Mouse (Mus musculus): ENCODE data around the gene Hist1h2bb.
"Not testable (repeated sequence)": the region's sequence is repeated elsewhere in the genome, so short reads cannot be mapped to it uniquely, and the experiment has no call there.

The Hist1h2bb gene

GRCm38 (mm10) chr13:23746201-23747080 lies at the start of gene Hist1h2bb:
Hist1h2bb (plus strand) TSS chr13:23746734.
- DNase-seq = peak; percentile 73

DNA sequence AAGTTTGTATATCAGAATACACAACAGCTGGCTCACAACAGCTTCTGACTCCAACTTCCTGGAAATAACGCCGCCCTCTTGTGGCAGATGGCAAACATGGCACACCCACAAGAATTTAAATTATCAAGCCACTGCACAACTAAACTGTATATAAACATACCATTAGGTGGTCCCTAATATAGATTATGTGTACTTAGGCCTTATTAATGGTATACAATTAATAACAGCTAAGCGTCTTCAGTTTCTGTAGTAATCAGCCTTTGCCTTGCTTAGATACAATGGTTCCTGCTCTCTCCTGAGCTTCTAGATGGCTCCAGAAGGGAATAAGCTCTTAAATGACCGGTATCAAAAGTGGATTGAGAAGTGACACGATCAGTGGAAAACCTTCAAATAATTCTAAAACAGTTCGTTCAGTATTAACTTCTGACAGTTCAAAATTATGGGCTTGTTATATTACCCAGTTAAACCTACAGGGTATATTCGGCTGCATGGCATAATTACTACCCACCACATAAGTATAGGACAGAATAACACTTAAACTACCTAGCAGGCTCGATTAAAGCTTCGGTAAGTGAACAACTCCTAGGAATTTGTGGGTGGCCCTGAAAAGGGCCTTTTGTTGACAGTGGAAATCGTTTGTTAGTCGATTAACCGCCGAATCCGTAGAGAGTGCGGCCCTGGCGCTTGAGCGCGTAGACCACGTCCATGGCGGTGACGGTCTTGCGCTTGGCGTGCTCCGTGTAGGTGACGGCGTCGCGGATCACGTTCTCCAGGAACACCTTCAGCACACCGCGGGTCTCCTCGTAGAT lies 48.8 kb upstream of the Hist1h2bb start:
- peak; percentile 76 for DNase-seq

GRCm38 (mm10) chr13:23698300-23698693 lies 48.2 kb upstream of the Hist1h2bb start, which contains the start of gene Hist1h4c:
Hist1h4c (minus strand) TSS chr13:23698454.
- DNase-seq = peak; percentile 99

- DNase-seq = no peak
Measured at GRCm38 (mm10) chr13:23698996-23699395, 47.5 kb upstream of the Hist1h2bb start.

- DNase-seq = no peak
Measured at GRCm38 (mm10) chr13:23699767-23700166, 46.8 kb upstream of the Hist1h2bb start.

DNA sequence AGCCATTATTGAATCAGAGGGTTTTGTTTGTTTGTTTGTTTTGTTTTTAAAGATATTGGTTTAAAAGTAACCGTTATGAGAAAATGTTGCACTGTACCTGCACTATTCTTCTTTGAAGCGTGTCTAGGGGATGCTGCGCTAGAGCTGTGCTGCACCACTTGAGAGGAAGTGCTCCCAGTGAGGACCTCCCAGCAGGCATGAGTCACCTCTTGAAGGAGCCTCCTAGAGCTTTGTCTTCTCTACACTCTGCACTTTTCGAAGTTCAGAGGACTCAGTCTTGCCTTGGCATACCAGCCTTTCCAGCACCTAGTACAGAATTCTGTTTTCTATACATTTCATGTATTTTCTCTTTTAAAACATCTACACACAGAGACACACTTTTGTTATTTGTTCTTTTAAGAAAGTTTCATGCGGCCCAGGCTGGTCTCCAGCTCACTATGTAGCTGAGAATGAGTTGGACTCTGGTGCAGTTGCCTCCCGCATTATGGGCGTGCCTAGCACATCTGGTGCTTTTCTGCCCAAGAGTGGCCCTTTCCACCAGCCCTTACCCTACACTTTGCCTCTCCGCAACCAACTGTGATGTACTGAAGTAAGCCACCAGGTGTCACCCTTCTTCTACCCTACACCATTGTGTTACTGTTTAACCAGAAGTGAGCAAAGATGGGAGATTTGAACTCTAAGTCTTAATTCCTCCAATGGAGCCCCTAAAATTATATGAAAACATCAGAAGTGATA lies 45.6 kb upstream of the Hist1h2bb start:
- DNase-seq = peak; percentile 84

GRCm38 (mm10) chr13:23702220-23702619 lies 44.3 kb upstream of the Hist1h2bb start:
- DNase-seq = no peak

DNA sequence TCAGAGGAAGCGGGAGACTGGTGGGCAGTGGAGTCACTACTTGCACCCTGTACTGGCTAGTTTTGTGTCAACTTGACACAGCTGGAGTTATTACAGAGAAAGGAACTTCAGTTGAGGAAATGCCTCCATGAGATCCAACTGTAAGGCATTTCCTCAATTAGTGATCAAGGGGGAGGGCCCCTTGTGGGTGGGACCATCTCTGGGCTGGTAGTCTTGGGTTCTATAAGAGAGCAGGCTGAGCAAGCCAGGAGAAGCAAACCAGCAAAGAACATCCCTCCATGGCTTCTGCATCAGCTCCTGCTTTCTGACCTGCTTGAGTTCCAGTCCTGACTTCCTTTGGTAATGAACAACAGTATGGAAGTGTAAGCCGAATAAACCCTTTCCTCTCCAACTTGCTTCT lies 43.7 kb upstream of the Hist1h2bb start:
- not testable (repeated sequence) for DNase-seq

- no peak for DNase-seq
Measured at GRCm38 (mm10) chr13:23705751-23706356, 40.7 kb upstream of the Hist1h2bb start.

DNA sequence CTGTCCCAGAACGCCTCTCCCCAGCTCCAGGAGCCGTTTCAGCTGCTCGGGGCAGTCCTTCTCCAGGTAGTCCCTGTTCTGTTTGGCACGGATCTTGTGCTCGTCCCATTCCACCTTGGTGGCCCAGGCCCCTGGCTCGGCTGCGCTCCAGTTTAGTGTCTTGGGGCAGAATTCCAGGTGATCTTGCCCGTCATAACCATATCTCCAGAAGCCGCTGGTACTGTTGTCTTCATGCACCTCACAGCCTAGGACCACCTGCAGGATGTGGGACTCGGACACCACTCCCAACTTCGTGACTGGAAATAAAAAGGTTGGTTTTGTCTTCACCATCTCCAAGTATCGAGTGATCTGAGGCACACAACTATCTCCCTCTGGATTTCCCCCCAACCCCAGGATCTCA lies 39.8 kb upstream of the Hist1h2bb start:
- DNase-seq = no peak

- DNase-seq = no peak
Measured at GRCm38 (mm10) chr13:23708041-23708440, 38.5 kb upstream of the Hist1h2bb start.

DNA sequence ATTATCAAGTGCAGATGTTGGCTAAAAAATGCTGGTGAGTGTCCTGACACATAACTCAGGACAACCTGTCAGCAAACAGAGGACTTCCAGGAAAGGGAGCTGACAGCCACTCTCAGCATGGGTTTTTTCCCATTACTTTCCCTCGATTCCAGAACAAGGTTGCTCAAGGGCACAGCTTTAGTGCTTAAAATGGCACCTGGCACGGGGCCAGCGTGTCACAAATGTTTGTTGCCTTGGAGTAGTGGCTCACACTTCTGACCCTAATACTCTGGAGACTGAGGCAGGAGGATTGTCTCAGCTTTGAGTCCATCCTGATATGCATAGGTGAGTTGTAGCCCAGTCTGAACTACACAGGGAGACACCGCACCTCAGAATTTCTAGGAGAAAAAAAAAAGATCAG lies 37.9 kb upstream of the Hist1h2bb start:
- DNase-seq = no peak

GRCm38 (mm10) chr13:23709714-23710373 lies 36.7 kb upstream of the Hist1h2bb start:
- DNase-seq = no peak

DNA sequence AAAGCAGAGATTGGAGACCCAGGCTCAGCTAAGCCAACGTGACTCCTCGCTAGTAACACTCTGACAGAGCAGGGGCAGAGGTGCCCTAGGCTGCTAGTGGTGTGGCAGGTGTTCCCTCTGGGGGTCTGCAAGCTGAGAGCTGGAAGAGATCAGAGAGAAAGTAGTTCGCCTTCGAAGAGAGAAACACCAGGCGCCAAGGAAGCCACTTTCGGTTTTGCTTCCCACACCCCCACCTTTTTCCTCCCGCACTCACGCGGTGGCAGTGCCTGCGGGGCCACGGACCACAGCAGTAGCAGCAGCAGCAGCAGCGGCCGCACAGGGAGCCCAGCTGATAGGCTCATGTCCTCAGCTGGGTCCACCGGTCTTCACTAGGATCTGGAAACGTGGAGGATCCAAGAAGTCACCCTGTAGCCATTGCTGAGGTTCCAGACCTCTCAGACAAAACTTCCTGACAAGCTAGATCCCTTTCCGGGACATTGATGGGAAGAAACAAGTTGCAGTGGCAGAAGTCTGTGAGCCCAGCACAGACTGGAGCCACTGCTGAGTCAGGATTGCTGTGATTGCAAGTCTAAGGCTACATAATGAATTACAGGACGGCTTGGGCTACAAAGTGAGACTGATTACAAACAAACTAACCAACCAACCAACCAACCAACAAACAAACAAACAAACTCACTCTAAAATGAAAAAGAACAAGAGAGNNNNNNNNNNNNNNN lies 36.0 kb upstream of the Hist1h2bb start, which contains the start of gene Hfe:
TSS of gene Hfe (minus strand) at position 481 of the 716 bp plus-strand sequence.
- DNase-seq = peak; percentile 83

GRCm38 (mm10) chr13:23716261-23717042 lies 30.1 kb upstream of the Hist1h2bb start:
- DNase-seq = no peak

GRCm38 (mm10) chr13:23717176-23717575 lies 29.4 kb upstream of the Hist1h2bb start:
- no peak for DNase-seq

- DNase-seq = not testable (repeated sequence)
Measured at GRCm38 (mm10) chr13:23717593-23718245, 28.8 kb upstream of the Hist1h2bb start.

DNA sequence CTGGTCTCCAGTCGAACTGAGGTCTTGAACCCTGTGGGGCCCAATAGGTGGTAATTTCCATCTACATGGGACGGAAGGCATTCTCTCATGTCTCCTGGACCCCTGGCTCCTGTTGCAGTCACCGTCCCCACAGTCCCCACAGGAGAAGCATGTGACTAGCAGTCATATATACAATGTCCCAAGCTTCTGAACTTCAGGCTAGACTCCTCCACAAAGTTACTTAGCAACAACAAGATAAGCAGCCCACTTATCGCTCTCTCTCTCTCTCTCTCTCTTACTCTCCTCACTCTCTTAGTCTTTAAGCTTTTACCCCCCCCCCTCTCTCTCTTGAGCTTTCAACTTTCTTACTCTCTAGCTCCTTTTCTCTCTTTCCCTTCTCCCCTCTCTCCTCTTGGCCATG lies 22.3 kb upstream of the Hist1h2bb start:
- no peak for DNase-seq

- no peak for DNase-seq
Measured at GRCm38 (mm10) chr13:23725213-23725612, 21.3 kb upstream of the Hist1h2bb start.
